In the genomic region with DNA sequence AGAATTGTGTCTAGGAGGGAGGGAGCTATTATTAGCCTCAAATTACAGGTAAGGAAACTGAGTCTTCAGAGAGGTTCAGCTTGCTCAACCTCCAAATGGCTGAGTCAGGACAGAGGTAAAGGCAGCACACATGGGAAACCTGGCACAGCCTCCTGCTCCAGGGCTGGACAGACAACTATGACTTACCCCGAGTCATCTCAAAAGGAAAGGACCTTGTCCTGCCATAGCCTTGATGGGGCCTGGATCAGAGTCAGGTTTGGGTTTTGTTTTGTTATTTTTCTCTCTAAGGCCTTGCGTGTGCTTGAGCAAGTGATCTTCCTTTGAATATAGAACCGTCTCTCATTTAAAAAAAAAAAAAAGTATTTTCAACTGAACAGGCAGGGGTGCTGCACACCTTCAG, we compare ENCODE assay signal across 18 mouse cellular contexts.
"Had no signal": no experiment of that assay in that cellular context is flagged by ENCODE, and none has a peak within 500 bp of the region (broad histone marks: within the 10 kb centered on the region; RNA-seq: fewer than 3 reads in every experiment).

No protein-coding gene starts in this region.

- H3K4me1 ChIP-seq: midbrain, embryonic 10.5 days; midbrain, embryonic 13.5 days; neural tube, embryonic 13.5 days had no signal

- H3K9ac ChIP-seq: kidney, embryonic 15.5 days; liver, embryonic 13.5 days; lung, embryonic 14.5 days; midbrain, embryonic 13.5 days; neural tube, embryonic 13.5 days had no signal

- H3K36me3 ChIP-seq: kidney, embryonic 15.5 days; liver, embryonic 13.5 days; midbrain, embryonic 10.5 days; midbrain, embryonic 13.5 days; neural tube, embryonic 13.5 days had no signal

- DNase-seq: kidney, postnatal 10 days; kidney, postnatal 36 days; layer of hippocampus, postnatal 36 days; liver, embryonic 13.5 days; lung, embryonic 14.5 days; lung, postnatal 36 days; retina, postnatal 1 day; thymus, adult 2 months; thymus, postnatal 14 days; thymus, postnatal 4 days had no signal

- H3K4me2 ChIP-seq: kidney, embryonic 15.5 days; liver, embryonic 13.5 days; lung, embryonic 14.5 days; midbrain, embryonic 13.5 days; neural tube, embryonic 13.5 days had no signal

- H3K27ac ChIP-seq: kidney, embryonic 15.5 days; left cerebral cortex, adult 2 months; liver, embryonic 13.5 days; midbrain, embryonic 10.5 days; midbrain, embryonic 13.5 days; neural tube, embryonic 13.5 days; stomach, postnatal 0 days had no signal

- H3K4me3 ChIP-seq: kidney, embryonic 15.5 days; left cerebral cortex, adult 2 months; liver, embryonic 13.5 days; megakaryocyte, embryonic 14.5 days; midbrain, embryonic 10.5 days; midbrain, embryonic 13.5 days; myocyte; neural tube, embryonic 13.5 days had no signal

- H3K9me3 ChIP-seq: kidney, embryonic 15.5 days; liver, embryonic 13.5 days; midbrain, embryonic 10.5 days; midbrain, embryonic 13.5 days had no signal

- H3K27me3 ChIP-seq: kidney, embryonic 15.5 days; megakaryocyte, embryonic 14.5 days; midbrain, embryonic 13.5 days; neural tube, embryonic 13.5 days had no signal
